Mouse (Mus musculus): ENCODE results near the gene Ap1b1.

DNA sequence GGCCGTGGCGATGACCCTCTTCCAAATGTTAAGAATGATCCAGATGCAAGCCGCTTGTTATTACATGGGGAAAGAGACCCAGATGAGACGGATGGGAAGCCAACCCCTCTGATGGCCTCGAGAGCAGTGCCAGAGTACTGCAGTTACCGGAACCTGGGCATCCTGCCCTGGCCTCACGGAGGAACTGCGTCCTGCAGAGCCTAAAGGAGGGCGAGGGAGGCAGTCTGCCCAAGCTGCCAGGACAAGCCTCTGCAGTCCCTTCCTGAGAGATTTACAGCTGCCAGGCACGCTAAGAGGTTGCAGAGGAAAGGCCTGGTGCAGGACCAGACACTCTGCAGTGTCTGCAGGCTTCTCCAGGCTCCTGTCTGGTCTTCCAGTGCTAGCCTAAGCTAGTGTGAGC lies 18.2 kb upstream of the Ap1b1 start:
- TF ChIP-seq CTCF (IDR thresholded peaks at IDR 0.05; ENCODE audit: insufficient read depth, low read length) (no peak), POLR2A (IDR thresholded peaks at IDR 0.05; ENCODE audit: borderline replicate concordance, extremely low read depth, low read depth, low read length) (no peak)

Data from lung, adult 2 months (tissue).